Mouse (Mus musculus) natural killer cell, adult 2 months (primary cell): ENCODE data around the gene Mboat1.

Experiments used
- DNase-seq, 2 experiments: peaks; one replicate each; pipeline ENCODE4 v3.0.0; 2022; ENCODE audit warnings: low spot score in 2 of 2

The Mboat1 gene

DNA sequence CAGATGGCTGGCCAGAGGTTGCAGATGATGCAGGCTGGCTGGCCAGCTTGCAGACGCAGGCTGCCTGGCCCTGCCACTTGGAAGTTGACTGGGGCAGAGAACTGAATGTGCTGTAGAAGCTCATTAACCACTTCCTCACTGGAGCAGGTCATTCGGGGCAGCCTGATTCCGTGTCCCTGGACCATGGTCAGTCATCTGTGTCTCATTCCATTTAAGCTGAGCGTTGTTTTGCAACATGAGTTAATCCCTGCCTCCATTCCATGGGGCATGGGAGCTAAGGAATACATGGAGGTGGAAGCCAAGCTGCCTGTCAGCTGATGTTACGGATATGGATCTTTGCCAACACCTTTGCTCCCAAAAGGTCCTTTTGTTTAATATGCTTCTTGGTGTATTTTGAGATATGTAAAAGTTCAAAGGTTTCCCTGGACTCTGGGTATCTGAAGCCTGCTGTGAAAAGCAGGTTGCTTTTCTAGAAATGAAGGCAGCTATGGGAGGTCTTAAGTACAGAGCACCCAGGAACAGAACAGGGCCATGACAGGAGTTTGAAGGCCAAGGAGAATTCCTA is 114.1 kb downstream of the Mboat1 start:
- DNase-seq: no peak

DNA sequence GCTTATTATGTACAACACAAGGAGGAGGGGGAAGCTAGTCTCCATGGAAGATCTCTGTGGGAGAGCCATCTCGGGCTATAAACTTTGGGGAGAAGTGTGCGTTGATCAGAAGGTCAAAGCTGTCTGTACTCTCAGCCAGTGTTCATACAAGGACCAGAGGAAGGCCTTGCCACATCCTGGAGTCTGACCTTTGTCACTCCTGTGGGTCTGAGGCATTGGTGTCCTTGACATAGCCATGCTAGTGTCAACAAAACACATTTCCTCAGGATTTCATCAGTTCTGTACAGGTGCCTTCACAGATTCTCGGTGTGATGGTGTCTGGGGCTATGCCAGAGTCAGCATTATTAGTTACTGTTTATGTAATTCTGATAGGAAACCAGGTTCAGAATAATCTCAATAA is 115.1 kb downstream of the Mboat1 start:
- no peak for DNase-seq

DNA sequence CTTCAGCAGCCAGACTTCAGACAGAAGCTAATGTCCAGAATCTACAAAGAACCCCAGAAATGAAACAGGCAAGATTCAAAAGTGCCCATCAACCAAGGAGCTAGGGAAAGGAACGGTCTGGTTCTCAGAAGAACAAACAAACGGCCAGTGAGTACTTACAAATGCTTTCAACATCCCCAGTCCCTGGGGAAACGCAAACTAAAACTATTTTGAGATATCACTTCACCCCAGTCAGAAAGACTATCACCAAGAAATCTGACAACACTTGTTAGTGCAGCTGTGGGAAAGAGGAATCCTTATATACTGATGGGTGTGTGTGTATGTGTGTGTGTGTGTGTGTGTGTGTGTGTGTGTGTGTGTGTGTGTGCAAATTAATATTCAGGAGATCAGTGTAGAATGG is 116.4 kb downstream of the Mboat1 start:
- no peak for DNase-seq

DNA sequence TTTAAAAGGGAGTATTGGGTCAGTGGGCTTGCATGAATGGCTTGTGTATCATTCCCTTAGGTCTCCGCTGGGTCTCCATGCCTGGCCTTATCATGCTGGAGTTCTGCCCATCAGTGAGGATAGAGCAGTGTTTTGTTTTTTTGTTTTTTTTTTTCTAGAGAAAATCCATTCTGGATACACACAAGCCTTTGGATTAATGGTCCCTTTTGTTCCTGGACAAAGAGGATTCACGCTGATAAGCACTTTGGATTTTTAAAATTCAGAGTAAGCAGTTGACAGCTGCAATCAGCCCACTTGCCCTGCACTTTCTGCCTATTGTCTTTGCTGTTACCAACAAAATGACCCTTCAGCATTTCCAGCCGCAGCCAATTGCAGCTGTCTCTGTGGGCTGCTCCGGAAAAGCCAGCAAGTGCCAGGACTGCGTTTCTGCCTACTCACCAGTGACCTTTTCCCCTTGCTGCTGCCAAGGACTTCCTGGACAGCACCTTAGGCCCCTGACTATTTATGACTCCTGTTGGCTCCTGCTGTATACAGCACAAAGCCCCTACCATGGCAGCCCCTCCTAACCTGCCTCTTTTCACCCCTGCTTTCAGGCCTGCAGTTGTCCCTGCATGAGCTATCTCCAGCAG is 117.5 kb downstream of the Mboat1 start:
- DNase-seq: no peak

DNA sequence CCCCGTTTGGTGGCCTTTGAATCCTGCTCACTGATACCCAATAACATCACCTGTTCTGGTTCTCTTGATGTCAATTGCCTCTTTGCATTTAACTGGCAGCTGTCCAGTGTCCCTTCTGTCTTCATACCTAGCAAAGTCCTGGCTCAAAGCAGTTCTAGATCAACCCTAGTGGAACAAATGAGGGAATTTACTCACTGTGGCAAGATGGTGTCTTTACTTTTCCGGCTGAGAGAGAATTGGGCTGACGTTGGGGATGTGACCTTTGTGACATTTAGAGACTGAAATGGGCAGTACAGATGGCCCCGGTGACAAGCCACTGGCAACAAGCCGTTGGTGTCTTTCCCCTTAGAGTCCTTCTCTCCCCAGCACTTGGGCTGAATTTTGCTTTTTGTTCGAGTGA is 118.1 kb downstream of the Mboat1 start:
- DNase-seq: no peak

DNA sequence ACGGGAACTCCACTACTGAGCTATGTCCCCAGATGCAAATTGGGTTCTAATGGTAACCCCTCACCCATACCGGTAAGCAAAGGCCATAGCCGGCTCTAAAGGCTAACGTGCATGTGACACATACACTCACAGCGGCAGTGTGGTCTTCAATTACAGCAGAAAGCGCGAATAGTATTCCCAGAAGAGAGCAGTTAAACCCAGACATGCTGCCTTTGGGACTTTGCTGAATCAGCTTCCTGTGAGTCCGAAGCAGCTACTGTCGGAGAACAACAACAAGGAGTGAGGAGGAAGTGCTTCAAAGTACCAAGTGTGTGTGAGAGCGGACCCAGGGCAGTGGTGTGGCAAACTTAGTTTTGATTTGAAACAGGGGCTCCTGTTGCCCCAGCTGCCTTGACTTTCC is 122.5 kb downstream of the Mboat1 start:
- no peak for DNase-seq

DNA sequence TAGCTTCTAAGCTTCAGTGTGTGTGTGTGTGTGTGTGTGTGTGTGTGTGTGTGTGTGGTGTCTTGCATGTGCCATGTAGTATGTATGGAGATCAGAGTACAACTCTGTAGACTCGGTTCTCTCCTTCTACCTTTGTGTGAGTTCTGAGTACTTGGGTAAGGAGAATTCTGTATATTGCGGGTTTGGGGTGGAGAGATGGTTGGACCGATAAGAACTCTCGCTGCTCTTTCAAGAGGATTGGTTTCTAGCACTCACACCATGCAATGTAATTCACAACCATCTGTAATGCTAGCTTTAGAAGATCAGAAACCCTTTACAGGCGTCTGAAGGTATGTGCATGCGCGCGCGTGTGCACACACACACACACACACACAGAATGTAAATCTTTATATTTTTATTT is 123.0 kb downstream of the Mboat1 start:
- no peak for DNase-seq

DNA sequence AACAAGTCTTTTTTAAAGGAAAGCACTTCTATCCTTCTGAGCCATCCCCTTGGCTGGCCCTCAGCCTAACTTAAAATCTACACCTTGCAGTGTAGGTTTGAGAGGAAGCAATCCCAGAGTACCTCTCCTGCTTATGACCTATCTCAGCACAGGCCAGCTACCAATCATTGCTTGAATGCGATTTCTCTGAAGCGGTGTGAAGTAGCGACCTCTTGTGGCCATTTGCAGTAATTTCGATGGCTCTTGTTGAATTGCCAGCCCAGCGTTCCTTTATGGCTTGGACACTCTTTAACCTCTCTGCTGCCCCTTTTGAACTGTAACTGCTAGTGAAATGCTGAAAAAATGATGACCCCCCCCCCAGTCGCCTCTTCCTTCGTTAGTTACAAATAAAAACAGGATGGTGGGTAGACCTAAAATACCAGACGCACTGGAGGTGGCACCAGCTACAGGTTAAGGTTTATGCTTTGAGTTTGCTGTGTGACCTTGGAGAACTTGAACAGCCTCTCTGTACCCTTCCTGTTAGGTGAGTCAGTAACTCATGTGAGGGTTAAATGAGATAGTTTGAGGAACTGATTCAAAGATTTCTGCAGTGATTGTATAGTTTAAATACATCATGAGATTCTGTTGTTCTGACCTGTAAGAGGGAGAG is 123.7 kb downstream of the Mboat1 start:
- peak; percentile 37 to 51 for DNase-seq

DNA sequence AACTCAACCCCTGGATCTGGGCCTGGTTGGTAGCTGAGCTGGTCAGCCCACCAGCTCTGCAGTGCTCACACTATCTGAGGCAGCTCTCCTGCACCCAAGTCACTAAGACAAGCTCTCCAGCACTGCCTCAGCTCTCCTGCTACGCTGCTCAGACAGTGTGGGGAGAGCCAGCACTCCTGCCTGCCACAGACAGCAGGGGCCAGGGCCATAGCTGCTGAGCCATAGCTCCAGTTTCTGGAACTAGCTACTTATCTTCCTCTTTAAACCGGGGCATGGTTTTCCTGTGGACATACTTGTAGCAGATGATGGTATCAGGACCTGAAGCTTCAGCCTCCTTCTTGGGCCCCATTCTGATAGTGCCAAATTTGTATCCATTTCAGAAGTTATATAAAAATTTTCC is 127.4 kb downstream of the Mboat1 start:
- no peak for DNase-seq

DNA sequence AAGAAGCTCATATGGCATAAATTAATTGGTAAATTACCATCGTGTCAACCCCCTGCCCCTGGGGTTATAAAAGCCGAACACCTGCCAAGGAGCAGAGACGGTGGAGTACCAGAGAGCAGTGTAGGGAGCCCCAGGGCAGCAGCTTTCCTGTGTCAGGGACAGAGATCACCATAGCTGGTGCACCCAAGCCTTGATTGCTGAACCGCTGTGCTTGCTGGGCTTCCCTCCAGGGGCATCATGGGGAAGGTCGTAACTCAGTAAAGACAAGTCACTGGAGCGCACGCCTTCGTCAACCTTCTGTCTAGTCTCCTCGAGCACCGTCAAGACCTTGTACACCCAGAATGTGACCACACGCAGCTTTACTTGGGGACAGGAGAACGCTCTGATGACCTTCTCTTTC is 128.0 kb downstream of the Mboat1 start:
- no peak for DNase-seq

DNA sequence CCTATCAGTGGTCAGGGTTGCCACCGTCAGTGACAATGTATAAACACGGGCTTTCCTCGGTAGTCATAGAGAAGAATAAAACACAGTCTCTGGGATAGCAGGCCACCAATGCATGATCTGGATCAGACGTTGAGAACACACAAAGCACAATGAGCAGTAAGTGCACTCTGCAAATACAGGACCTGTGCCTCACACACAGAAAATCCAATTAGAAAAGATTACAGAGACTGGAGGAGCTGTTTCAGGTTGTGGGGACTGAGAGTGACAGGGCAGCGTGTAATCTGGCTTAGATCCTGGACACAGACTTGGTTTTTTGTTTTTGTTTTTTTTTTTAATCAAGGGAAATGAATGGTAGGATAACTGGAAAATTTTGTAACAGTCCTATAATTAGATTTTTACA is 128.5 kb downstream of the Mboat1 start:
- no peak for DNase-seq

DNA sequence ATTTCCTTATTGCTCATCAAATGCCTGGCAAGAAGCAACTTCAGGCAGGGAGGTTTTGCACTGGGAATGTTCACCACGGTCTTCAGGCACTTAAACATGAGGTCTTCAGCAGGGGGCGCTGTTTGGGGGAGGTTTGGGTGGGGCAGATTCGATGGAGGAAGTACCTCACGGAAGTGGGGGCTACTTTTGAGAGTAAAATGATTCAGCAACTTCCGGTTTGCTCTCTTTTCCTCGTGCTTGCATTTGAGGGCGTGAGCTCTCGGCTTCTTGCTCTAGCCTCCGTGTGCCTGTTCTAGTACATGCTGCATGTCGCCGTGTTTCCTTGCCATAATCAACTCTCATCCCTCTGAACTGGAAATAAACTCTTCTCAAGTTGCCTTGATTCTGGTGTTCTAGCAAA is 129.7 kb downstream of the Mboat1 start:
- no peak for DNase-seq

DNA sequence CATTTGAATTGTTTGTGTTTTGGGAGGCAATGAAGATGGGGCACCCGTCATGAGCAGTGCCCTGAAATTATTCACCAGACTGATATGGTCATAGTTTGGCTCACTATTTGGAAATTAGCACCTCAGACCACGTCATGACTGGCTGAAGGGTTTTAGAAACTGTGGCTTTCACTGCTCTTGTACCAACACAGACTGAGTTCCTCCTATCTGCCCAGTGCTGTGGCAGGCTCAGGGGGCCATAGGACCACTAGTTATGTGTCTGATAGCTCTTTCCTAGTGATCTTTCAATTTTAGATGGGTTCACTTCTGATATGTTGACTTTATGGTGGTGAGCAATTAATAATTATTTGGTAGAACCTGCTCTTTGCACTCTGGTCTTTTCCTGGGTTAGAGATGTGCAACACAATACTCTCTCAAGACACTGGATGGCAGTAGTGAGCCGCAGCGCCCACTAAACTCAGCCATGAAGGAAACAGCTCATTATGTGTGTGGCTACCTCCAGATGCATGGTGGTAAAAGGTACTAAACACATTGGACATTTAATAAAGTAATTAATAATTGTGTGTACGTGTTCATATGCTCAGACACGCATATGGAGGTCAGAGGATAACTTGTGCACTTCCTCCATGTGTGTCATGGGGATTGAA is 135.9 kb downstream of the Mboat1 start:
- DNase-seq: no peak
